Mouse (Mus musculus) B cell, adult 2 months (primary cell): Measurements from ENCODE around the gene Rap2b.

Source experiments
- DNase-seq, 2 experiments: peaks; one replicate each; pipeline ENCODE4 v3.0.0; 2022

Gene Rap2b

DNA sequence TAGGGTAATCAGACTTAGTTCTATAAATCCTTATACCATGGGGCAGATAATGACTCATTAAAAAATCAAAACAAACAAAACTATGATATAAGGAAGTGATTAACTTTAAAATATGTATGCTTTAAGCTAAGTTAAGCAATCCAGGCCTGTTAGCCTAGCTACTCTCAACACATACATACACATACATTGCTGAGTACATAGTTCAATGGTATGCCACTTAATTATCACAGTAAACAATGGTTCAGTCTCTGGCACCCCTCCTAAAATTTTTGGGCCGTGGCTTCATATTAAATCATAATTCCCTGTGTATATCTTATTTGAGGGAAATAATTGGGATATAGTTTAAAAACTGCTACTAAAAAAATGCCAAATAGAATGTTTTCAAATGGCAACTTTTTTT is at the start of gene Rap2b:
TSS of gene Rap2b (plus strand) at position 301 of the 400 bp plus-strand sequence.
- no peak for DNase-seq

DNA sequence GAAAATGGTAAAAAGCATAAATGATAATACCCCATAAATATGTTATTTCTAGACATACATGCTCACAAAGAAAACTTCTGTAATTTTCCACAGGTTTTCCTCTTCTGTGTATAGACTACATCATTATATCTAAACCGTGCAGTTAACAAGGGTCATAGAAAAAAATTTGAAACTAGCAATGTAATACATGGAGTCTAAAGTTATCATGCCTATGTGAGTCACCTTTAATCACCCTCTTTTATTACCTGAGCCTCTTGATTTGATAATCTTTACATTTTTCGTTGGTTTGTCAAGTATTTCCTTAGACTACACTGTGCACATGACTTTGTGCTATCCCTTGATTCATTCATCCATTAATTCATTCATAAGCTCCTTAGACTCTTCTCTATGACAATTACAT is 46.4 kb upstream of the Rap2b start:
- DNase-seq = no peak

DNA sequence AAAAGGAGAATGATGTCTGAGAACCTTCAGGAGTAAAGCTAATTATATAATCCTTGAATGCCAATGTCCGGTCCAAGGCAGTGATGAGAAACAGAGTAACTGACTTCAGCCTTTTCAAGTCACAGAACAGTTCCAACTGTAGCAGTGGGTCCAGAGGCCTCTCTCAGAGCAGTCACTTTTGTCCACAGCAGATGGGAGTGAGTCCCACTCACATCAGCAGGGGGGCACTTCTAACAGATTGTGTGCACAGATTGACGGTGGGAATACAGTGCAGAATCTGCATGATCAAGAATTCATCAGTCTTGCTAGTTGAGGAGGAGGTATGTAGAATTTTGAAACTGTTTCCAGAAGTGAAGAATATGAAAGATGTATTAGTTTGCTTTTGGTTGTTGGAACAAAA is 41.4 kb upstream of the Rap2b start:
- DNase-seq = no peak

DNA sequence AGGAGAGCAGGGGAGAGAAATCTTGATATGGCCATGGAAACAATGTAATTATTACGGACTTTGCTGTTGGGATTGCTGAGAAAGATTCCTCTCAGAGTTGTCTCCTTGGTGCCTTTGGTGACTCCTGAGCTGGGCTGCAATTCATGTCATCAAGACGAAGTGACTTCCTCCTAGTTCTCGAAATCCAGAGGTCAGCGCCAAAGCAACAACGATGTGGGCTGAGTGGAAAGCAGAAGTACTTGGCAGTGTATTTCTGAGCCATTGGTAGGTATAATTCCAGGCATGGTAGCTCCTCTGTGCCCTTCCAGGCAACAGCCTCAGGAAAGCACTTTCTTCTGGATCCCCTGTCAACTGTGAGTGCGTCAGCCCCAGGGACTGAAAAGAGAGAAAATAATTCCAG is 39.8 kb upstream of the Rap2b start:
- DNase-seq = no peak

DNA sequence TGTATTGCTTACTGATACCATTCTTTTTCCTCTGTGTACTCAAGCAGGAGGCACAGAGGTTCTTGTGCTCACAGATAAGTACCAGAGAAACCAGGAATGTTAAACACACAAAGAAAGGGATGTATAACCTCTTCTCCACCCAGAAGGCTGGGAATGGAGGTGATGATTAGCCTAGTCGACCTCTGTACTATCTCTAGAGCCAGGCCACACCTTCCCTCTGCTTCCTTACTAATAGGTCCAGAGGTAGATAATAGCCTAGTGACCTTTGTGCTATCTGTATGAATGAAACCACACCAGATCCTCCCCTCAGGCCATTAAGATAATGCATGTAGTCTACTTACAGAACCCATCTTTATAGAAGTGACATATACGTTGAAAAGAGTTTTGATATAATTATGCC is 25.2 kb upstream of the Rap2b start:
- DNase-seq = no peak

DNA sequence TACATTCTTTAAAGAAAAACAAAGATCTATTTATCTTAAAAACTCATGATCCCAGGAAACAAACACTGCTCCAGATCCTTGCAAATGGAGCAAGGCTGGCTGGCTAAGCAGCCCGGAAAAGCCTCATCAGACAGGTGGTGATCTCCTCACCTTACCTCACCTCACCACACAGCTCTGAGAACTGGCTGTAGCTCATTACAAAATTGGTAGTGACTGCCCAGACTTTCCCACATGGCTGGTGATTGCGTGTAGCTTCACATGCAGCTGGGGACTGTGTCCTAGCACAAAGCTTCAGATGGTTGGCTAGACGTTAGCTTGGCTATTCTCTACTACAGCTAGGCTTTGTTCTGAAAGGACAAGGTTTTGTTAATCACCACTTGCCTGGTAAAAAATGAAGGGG is 24.2 kb upstream of the Rap2b start:
- DNase-seq = no peak

DNA sequence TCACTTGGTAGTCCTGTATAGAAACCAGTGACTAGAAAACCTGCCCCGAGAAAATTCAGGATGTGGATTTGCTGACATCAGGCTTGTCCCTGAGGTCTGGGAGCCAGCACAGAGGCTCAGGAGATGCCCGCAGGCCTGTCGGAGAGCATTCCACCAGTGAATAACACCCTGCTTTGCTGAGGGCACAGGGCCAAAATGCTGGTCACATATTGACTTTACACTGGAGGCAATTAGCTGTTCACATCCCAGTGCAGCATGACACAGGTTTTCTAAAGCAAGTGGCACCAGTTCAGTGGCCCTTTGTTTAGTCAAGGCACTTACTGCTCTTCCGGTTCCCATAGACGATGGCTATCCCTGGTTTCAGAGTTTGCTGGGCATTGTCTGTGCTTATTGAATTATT is 21.1 kb upstream of the Rap2b start:
- no peak for DNase-seq

DNA sequence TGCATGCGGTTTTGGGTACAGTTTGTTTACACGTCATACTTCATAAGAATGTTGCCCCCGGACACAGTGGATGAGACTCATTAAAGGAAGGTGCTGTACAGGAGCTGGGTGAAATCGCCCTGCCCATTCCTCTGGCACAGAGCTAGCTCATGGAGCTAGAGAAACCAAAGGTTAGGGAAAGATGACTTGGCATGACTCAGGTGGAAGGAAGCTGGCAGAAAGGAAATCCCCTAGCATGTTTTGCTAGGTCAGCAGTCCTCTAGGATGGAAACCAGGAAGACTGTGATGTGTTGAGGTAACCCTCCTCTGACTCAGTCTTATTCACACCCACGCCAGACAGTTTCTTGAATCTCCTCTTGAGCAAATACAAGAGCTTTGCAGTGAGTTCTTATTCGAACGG is 17.4 kb upstream of the Rap2b start:
- DNase-seq = no peak

DNA sequence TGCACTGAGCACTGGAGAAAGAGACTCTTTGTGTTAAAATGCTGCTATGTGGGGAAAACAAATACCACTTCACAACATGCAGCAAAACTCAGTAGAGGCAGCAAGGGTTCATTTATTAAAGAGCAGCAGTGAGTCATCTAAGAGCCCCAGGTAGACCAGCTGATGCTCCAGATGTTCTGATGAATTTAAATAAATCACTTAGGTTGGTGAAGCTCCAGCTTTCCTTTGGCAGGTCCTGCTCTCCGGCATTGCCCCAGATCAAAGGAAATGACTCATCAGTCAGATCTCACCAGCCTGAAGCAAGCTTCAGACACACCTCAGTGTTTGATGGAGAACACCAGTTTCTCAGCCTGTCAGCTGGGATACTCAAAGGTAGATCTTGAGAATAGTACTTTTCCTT is 15.8 kb upstream of the Rap2b start:
- no peak for DNase-seq

DNA sequence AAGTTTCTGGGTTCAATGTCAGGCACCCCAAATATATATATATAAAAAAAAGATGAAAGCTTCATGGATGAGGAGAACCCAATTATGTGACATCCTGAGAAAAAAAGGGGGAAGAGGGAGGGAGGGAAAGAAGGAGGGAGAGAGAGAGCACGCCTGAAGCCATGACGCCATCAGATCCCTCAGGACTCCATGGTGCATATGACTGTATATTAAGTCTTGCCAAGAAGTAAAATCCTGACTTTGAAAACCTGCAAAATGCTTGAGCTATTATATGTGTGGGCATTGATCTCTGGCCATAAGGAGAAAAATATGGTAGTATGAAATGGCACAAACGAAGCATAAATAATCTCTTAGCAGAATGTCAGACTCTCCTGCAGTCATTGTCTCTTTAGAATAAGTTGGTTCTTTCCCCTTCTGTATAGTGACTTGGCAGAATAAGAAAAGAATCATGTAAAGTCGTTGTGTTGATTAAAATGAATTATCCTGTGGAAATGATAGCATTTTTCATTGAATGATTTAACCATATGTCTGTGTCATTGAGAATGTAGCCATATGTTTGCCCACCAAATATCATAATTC is 13.3 kb upstream of the Rap2b start:
- no peak for DNase-seq

DNA sequence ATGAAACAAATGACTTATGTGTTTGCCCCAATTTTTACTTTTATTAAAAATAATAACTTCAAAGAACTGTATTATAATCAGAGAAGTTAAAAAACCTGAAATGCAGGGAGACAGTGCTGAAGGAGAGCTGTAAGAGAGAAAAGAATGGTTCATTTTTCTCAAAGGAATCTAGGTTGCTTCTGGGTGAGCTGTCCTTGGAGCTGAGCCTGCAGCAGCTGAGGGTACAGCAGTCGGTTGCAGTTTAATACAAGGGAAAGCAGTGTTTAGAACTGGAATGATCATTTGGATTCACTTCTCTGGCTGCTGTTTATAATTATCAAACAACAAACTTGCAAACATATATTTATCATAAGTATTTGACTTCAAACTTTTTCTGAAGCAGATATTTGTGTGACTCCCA is 12.0 kb upstream of the Rap2b start:
- DNase-seq = no peak

DNA sequence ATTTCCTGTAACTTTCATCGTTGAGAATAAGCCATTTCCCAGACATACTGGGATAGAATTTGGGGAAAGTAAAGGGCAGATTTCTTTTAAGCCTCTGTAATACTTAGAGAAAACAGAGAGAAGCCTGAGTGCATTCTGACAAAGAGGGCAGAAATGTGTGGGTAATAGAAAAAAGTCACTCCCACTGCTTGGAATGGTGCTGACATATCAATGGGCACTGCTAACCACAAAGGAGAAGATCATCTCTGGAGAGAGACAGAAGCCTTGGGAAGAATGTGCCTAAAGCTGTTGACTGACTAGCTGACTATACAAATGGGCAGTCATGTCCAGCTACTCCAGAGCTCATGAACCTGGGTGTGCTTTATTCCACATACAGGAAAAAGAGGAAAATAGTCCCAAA is 6.0 kb upstream of the Rap2b start:
- no peak for DNase-seq

DNA sequence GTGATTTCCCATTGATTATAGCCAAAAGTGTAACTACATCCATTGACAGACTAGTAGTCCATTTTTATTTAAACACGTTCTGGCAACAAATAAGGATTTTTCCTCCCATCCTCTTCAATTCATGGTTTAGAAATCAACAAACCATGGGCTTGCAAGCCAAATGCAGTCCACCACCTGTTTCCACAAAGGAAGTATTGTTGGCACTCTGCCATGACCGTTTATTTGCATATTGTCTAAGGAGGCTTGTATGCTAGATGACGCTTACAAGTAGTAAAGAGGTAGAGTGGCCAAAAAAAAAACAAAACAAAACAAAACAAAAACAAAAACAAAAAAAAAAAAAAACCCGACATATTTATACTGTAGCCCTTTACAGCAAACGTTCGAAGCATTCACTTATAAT is 3.3 kb upstream of the Rap2b start:
- peak; percentile 53 to 64 for DNase-seq

DNA sequence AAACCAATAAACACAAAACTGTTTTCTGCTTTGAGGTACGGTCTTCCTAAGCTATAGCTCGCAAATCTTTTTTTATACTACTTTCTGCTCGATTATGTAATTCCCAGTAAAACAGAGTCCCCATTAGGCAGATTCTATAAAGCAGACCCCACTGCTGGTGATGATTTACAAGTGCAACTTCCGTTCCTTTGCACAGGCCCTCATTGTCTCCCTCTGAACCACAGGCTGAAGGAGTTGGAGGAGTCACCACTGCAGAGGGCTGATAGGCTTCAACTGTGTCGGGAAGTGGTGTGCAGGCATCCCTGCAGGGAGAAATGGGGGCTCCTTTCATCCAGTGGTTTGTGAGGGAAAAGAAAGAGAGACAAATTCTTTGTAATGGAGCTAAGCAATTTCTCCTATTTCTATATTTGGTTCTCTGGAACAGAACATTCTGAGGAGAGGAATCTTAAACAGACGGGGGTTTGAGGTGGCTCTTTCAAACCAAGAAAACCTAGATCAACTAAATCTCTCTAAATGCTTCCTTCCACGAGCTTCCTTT is 2.6 kb upstream of the Rap2b start:
- DNase-seq = no peak

DNA sequence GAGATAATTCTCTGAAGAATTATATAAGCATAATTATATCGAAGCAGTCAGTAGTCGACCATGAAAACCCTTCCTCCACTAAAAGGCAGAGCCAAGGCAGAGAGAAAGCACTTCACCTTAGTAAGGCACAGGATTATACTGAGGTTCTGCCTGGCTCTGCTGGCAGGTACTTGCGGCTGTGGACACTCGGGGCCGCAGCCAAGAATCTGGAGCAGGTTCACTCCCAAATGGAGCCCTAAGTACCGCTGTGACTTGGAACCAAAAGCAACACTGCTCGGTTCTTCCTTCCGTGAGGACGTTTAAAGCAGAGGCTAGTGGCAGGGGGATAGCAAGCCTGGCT is 1.4 kb downstream of the Rap2b start:
- DNase-seq = peak in 1 of 2 experiments; percentile 29

DNA sequence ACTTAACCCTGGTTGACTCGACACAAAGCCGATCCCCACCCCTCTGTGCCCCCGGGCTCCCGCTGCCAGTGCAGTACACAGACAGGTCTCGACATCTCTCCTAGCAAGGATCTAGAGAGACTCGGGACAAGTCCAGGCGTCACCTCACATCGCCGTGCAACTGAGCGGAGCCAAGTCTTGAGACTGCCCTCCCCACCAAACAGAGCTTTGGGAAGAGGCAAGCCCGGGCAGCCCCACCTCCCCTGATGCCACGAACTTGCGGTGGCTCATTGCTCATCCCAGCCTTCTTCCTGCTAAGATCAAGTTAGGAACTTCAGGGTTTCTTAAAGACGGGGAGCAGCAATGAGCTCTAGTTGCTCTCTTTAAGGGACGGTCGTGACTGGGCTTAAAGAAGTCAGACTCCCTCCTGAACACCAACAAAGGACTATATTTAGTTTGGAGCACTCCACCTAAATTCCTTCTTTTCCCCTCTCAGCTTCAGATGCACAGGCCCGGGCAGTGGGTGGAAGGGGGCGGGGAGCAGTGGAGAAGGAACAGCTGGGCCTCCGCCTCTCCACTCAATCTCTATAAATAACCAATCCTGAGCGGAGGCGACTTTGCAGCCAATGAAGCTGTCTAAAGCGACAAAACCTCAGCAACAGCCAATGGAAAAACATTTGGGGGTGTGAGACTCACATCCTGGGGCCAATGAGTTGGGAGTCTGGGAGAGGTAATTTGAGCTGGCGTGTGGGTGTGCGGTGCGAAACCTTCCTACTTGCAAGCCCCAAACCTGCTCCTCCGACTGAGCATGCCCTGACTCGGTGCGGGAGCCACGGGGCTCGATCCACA is 1.9 kb downstream of the Rap2b start:
- peak; percentile 21 to 66 for DNase-seq

DNA sequence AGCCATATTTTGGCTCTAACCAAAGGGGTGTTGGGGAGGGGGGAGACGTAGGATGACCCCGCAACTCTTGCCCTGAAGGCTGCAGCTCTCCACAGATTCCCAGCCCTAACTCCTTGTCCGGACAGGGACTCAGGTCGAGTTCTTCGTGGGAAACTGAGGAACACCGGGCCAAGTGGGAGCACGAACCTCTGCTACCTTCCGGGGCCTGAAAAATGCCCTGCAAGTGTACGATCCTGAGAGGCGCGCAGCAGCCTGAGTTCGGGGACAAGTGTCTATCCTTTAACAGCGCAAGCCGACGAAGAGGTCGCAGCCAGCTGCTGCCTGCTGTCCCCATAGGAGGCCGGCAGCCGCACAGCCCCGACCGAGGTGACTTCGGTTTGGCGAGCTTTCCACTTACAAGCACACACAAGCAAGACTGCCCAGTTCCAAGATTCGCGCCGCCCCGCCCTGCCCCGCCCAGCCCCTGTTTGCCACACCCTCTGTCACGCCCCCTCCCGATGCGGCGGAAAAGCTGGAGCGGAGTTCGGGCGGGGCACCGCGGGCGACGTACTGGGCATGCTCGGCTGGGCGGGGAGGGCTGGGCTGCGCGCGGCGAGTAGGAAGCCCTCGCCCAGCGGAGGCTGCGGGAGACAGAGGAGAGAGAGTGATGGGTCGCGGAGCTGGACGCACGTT is 2.7 kb downstream of the Rap2b start:
- DNase-seq = peak; percentile 92 to 93

DNA sequence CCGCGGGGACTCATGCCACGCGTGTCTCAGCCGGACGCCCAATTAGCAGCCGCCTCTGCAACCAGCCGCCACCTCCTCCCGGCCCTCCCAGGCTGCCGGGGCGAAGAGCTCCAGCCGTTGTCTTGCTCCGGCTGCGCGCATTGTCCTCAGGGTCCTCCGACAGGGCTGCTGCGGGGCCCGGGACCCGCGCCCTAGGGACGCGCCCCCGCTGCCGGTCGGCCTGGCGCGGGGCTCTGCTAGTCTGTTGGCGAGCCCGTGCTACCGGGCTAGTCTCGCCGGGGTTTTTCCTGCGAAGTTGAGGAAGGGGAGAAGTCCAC is 3.2 kb downstream of the Rap2b start:
- no peak for DNase-seq

DNA sequence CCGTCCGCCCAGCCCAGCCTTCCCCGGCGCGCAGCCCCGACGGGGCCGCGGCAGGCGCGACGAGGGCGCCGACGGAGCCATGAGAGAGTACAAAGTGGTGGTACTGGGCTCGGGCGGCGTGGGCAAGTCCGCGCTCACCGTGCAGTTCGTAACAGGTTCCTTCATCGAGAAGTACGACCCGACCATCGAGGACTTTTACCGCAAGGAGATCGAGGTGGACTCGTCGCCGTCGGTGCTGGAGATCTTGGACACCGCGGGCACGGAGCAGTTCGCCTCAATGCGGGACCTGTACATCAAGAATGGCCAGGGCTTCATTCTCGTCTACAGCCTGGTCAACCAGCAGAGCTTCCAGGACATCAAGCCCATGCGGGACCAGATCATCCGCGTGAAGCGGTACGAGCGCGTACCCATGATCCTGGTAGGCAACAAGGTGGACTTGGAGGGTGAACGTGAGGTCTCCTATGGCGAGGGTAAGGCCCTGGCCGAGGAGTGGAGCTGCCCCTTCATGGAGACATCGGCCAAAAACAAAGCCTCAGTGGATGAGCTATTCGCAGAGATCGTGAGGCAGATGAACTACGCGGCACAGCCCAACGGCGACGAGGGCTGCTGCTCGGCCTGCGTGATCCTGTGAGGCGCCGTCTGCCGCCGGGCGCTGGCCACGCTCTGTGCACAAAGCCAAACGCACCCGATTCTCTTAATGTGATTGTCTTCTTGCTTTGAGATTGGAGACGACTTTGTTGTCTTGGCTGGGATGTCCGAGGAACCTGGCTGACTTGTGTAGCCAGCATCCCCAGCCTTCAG is 3.7 kb downstream of the Rap2b start:
- DNase-seq = peak; percentile 48 to 57

DNA sequence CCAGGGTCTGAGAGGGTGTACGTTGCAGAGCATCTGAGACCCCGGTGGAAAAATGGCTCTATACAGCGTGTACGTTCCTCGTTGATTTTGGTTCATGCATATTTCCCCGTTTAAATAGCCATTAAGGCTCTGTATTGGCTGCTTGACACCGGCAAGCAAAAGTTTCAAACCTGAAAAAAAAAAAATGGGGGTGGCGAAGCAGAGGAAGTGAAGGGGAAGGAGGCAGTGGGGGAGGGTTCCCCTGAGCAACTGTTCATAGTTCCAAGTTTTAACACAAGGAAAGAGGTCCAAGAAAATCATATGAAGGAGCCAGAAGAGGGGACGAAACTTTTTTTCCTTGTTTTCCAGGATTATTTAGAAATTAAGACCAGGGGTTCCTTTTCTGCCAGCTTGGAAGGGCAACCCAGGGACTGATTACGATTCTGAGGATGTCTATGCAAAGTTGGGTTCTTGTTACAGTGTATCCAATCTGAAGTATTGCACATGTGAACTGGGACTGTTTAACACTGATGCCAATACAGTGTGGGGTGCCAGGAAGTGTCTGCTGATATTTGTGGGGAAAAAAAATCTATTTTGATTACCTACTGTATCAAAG is 4.4 kb downstream of the Rap2b start, which contains the start of gene B430305J03Rik:
TSS of gene B430305J03Rik (minus strand) at position 173 of the 595 bp plus-strand sequence.
- peak; percentile 40 to 45 for DNase-seq

DNA sequence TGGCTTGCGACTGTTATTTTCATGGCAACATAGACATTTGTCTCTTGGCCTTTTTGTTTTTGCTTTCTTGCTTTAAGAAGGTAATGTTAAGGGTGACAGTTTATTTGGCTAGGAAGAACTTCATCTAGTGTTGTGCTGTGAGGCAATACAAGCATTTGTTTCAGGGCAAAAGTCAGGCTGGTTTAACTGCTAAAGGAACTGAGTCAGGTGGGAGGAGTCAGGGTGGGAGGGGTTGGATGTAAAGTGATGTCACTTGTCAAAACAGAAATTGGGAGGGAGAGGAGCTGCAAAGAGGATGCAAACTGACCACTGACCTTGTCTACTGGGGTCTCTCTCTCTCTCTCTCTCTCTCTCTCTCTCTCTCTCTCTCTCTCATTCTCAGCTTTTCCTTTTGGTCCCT is 7.0 kb downstream of the Rap2b start:
- no peak for DNase-seq

DNA sequence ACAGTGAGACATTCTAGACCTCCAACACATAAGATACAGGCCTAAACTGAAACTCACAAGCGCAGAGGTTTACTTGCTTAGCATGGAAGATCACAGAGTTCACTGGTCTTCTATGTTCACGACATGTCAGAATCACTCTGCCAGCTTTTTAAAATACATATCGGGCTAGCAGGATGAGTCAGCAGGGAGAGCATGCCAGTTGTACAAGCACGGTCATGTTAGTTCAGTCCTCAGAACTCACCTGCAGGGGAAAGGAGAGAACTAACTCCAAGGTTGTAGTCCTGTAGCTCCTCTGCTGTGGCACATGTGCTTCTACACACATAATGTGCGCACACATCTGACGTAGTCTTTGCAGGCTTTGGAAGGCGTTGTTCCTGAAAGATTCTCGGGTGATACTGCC is 14.6 kb downstream of the Rap2b start:
- no peak for DNase-seq

DNA sequence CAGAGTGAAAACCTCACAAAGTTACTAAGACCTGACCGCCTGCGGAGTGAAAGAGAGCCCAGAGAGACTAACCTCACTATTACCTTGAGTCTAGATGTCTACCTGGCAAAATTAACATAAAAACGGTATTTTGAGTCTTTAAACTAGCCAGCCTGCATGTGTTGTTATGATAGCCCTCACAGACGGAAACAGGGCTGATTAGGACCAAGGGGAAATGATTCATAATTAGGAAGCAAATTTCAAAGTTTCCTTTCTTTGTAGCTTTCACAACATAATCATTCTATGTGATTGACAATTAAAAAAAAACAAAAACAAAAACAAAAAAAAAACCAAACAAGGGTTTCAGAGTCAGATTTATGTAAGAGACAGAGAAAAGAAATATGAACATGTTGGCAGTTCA is 24.9 kb downstream of the Rap2b start:
- no peak for DNase-seq
